Mouse (Mus musculus): ENCODE data around the gene Fbxl5. TPM values are rescaled to one million over a fixed set of nuclear protein-coding genes. Genes with fewer than 3 reads are reported as not detected.
A peak's percentile ranks its signal among the peaks of the same experiment; 100 is the strongest.

The Fbxl5 gene
- polyA plus RNA-seq, 1 experiment from 2014 or later: 56.4 TPM

- Histone ChIP-seq H3K36me3 (no peaks in the 10 kb centered on the region), H3K9ac (no peak overlapping the region), H3K27ac (no peak overlapping the region), H3K9me3 (no peaks in the 10 kb centered on the region), H3K4me3 (replicated peaks) (no peak overlapping the region), H3K4me2 (no peak overlapping the region), H3K27me3 (replicated peaks) (no peaks in the 10 kb centered on the region), H3K4me1 (no peaks in the 10 kb centered on the region)
- no peak for ATAC-seq (ENCODE audit: insufficient read depth, low FRiP score, low read depth)
These were observed 20.2 kb downstream of the Fbxl5 start for GRCm38 (mm10) chr5:43801253-43801652.

GRCm38 (mm10) chr5:43800700-43801099 is 20.7 kb downstream of the Fbxl5 start:
- 43% methylated on average over 1 of the region's 1 CpGs for WGBS
- no peak for ATAC-seq (ENCODE audit: insufficient read depth, low FRiP score, low read depth)

GRCm38 (mm10) chr5:43799530-43799929 is 21.9 kb downstream of the Fbxl5 start:
- Histone ChIP-seq H3K4me3 (replicated peaks) (no peak overlapping the region), H3K36me3 (no peaks in the 10 kb centered on the region), H3K4me2 (no peak overlapping the region), H3K9me3 (no peaks in the 10 kb centered on the region), H3K9ac (no peak overlapping the region), H3K27ac (no peak overlapping the region), H3K4me1 (no peaks in the 10 kb centered on the region), H3K27me3 (replicated peaks) (no peaks in the 10 kb centered on the region)
- no peak for ATAC-seq (ENCODE audit: insufficient read depth, low FRiP score, low read depth)
- WGBS: 71% methylated on average over 5 of the region's 5 CpGs

More at GRCm38 (mm10) chr5:43800700-43801099, 20.7 kb downstream of the Fbxl5 start:
- H3K9ac ChIP-seq: no peak overlapping the region
- no peaks in the 10 kb centered on the region for H3K4me1 ChIP-seq
- H3K4me3 ChIP-seq (replicated peaks): no peak overlapping the region
- H3K9me3 ChIP-seq: no peaks in the 10 kb centered on the region
- no peaks in the 10 kb centered on the region for H3K36me3 ChIP-seq
- no peak overlapping the region for H3K27ac ChIP-seq
- no peaks in the 10 kb centered on the region for H3K27me3 ChIP-seq (replicated peaks)
- no peak overlapping the region for H3K4me2 ChIP-seq

GRCm38 (mm10) chr5:43792354-43792753 is 29.1 kb downstream of the Fbxl5 start:
- Histone ChIP-seq H3K9ac (no peak overlapping the region), H3K27me3 (replicated peaks) (no peaks in the 10 kb centered on the region), H3K27ac (no peak overlapping the region), H3K4me3 (replicated peaks) (no peak overlapping the region), H3K4me1 (no peaks in the 10 kb centered on the region), H3K4me2 (no peak overlapping the region), H3K9me3 (no peaks in the 10 kb centered on the region), H3K36me3 (no peaks in the 10 kb centered on the region)
- ATAC-seq (ENCODE audit: insufficient read depth, low FRiP score, low read depth): no peak
- 86% methylated on average over 4 of the region's 5 CpGs for WGBS

GRCm38 (mm10) chr5:43787976-43788752 is 33.3 kb downstream of the Fbxl5 start:
- Histone ChIP-seq H3K9me3 (no peaks in the 10 kb centered on the region), H3K36me3 (no peaks in the 10 kb centered on the region), H3K4me1 (no peaks in the 10 kb centered on the region), H3K27me3 (replicated peaks) (no peaks in the 10 kb centered on the region), H3K4me2 (no peak overlapping the region), H3K27ac (no peak overlapping the region), H3K9ac (no peak overlapping the region), H3K4me3 (replicated peaks) (no peak overlapping the region)
- peak; percentile 18; the same call in 1 of the 2 replicates for ATAC-seq (ENCODE audit: insufficient read depth, low FRiP score, low read depth)
- WGBS: 50% methylated on average over 9 of the region's 9 CpGs

GRCm38 (mm10) chr5:43786607-43787006 is 34.8 kb downstream of the Fbxl5 start:
- Histone ChIP-seq H3K9me3 (no peaks in the 10 kb centered on the region), H3K4me1 (peaks cover 3% of the 10 kb centered on the region; the same call in 1 of the 2 replicates), H3K27me3 (replicated peaks) (no peaks in the 10 kb centered on the region), H3K4me3 (replicated peaks) (no peak overlapping the region), H3K27ac (no peak overlapping the region), H3K4me2 (no peak overlapping the region), H3K36me3 (no peaks in the 10 kb centered on the region), H3K9ac (no peak overlapping the region)
- ATAC-seq (ENCODE audit: insufficient read depth, low FRiP score, low read depth): no peak
- 86% methylated on average over 4 of the region's 4 CpGs for WGBS

GRCm38 (mm10) chr5:43783996-43784395 is 37.4 kb downstream of the Fbxl5 start:
- ATAC-seq (ENCODE audit: insufficient read depth, low FRiP score, low read depth): no peak

GRCm38 (mm10) chr5:43781977-43782930 is 39.2 kb downstream of the Fbxl5 start:
- WGBS: 3% methylated on average over 80 of the region's 82 CpGs
- H3K9ac ChIP-seq: peak overlapping the region; percentile 89
- peak; percentile 89 for ATAC-seq (ENCODE audit: insufficient read depth, low FRiP score, low read depth)

More at GRCm38 (mm10) chr5:43783996-43784395, 37.4 kb downstream of the Fbxl5 start:
- Histone ChIP-seq H3K4me3 (replicated peaks) (no peak overlapping the region), H3K9ac (no peak overlapping the region), H3K4me1 (peaks cover 10% of the 10 kb centered on the region), H3K27me3 (replicated peaks) (no peaks in the 10 kb centered on the region), H3K36me3 (no peaks in the 10 kb centered on the region), H3K27ac (no peak overlapping the region), H3K4me2 (no peak overlapping the region), H3K9me3 (no peaks in the 10 kb centered on the region)
- WGBS: 72% methylated on average over 2 of the region's 2 CpGs

GRCm38 (mm10) chr5:43781423-43781976 is 39.9 kb downstream of the Fbxl5 start:
- ATAC-seq (ENCODE audit: insufficient read depth, low FRiP score, low read depth): peak; percentile 60
- Histone ChIP-seq H3K4me1 (peaks cover 10% of the 10 kb centered on the region), H3K27me3 (replicated peaks) (no peaks in the 10 kb centered on the region), H3K9ac (peak overlapping the region; percentile 89), H3K27ac (peak overlapping the region; percentile 92), H3K36me3 (no peaks in the 10 kb centered on the region), H3K4me2 (peak overlapping the region; percentile 57), H3K9me3 (no peaks in the 10 kb centered on the region), H3K4me3 (replicated peaks) (peak overlapping the region; percentile 87)
- under 1% methylated on average over 61 of the region's 61 CpGs for WGBS

More at GRCm38 (mm10) chr5:43781977-43782930, 39.2 kb downstream of the Fbxl5 start:
- H3K36me3 ChIP-seq: no peaks in the 10 kb centered on the region
- peaks cover 10% of the 10 kb centered on the region for H3K4me1 ChIP-seq
- no peaks in the 10 kb centered on the region for H3K27me3 ChIP-seq (replicated peaks)
- H3K27ac ChIP-seq: peak overlapping the region; percentile 92
- H3K4me2 ChIP-seq: peak overlapping the region; percentile 81
- H3K9me3 ChIP-seq: no peaks in the 10 kb centered on the region
- peak overlapping the region; percentile 87 for H3K4me3 ChIP-seq (replicated peaks)

- Histone ChIP-seq H3K27me3 (replicated peaks) (no peaks in the 10 kb centered on the region), H3K9me3 (no peaks in the 10 kb centered on the region), H3K9ac (no peak overlapping the region), H3K4me1 (peaks cover 10% of the 10 kb centered on the region), H3K4me2 (no peak overlapping the region), H3K36me3 (no peaks in the 10 kb centered on the region), H3K4me3 (replicated peaks) (no peak overlapping the region), H3K27ac (no peak overlapping the region)
- ATAC-seq (ENCODE audit: insufficient read depth, low FRiP score, low read depth): no peak
- WGBS: 81% methylated on average over 3 of the region's 3 CpGs
These were observed 42.9 kb downstream of the Fbxl5 start for GRCm38 (mm10) chr5:43778583-43778982.

- H3K4me3 ChIP-seq (replicated peaks): no peak overlapping the region
- no peak overlapping the region for H3K9ac ChIP-seq
- no peaks in the 10 kb centered on the region for H3K9me3 ChIP-seq
- H3K4me1 ChIP-seq: peaks cover 7% of the 10 kb centered on the region
- ATAC-seq (ENCODE audit: insufficient read depth, low FRiP score, low read depth): no peak
- 49% methylated on average over 1 of the region's 1 CpGs for WGBS
- no peak overlapping the region for H3K27ac ChIP-seq
- H3K36me3 ChIP-seq: no peaks in the 10 kb centered on the region
- no peak overlapping the region for H3K4me2 ChIP-seq
- no peaks in the 10 kb centered on the region for H3K27me3 ChIP-seq (replicated peaks)
These were observed 44.4 kb downstream of the Fbxl5 start for GRCm38 (mm10) chr5:43776993-43777392.

All from stomach, embryonic 15.5 days (tissue).